Mouse (Mus musculus): ENCODE results near the gene Timp4.

- TF ChIP-seq CTCF (IDR thresholded peaks at IDR 0.05; ENCODE audit: extremely low read depth, insufficient read depth, low read length): no peak
- no peak for TF ChIP-seq POLR2A (IDR thresholded peaks at IDR 0.05; ENCODE audit: extremely low read depth, insufficient read depth, low read length)
Observed at GRCm38 (mm10) chr6:115203029-115203428, 49.0 kb downstream of the Timp4 start.
